Mouse (Mus musculus): ENCODE results near the gene Hal.
A peak's percentile ranks its signal among the peaks of the same experiment; 100 is the strongest.
"Not testable (repeated sequence)": the region's sequence is repeated elsewhere in the genome, so short reads cannot be mapped to it uniquely, and the experiment has no call there.

Hal gene

DNA sequence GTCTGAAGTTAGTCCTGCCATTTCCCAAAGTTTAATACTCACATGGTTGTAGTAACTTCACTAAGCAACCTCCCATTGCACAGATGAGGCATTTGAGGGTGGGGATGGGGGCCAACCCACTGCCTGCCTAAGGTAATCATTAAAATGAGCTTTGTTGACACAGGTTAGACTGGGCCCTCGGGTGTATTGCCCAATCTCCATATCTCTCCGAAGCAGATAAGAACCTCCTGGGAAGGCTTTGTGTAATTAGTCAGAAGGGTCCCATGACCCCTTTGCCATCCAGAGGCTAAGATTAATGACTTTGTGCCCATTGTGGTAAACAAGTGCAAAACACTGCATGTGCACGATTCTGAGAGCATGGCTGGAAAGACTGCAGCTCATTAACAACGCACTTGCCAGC is 29.2 kb downstream of the Hal start:
- no peak for DNase-seq

DNA sequence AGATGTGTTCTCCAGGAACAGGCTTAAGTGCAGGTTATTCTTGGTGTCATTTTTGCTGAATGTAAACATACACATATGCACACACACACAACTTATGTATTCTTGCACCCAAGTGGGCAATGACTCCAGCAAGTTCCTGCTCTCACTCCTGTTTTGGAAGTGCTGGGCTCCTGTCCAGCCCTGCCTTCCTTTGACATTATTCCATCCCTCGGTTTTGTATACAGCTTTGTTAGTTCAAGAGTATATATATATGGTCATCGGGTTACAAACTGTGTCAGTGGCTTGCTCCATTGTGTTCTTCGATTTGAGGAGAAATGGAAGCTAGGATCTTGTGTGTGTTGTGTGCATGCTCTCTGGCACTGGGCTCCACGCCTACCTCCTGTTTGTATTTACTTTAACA is 29.6 kb downstream of the Hal start:
- DNase-seq = no peak

DNA sequence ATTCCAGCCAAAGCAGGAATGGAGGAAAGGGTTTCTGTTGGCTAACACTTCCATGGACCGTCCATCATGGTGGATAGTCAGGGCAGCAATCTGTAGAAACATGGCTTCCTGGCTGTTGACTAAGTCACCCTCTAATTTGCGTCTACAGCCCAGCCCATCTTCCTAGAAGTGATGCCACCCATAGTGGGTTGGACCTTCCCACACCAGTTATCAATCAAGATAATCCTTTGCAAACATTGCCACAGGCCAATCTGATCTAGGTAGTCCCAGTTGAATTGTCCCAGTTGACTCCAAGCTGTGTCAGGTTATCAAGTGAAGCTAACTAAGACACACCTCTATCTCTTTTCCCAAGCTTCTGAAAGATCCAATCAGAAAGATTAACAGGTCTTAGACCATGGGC is 30.1 kb downstream of the Hal start:
- DNase-seq = no peak

DNA sequence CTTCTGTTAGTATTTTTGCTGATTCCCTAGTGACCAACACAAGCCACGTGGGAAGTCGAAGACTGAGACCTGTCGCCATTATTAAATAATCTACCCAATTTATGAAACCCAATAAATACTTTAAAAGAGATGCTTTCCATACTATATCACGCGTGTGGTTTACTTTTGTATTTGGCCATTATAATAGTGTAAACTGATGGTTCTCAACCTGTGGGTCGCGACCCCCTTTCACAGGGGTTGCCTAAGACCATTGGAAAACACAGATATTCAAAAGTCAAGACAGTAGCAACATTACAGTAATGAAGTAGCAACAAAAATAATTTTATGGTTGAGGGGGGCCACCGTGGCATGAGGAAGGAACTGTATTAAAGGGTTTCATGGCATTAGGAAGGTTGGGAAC is 30.6 kb downstream of the Hal start:
- no peak for DNase-seq

- no peak for DNase-seq
Measured at GRCm38 (mm10) chr10:93519756-93520155, 31.2 kb downstream of the Hal start.

GRCm38 (mm10) chr10:93520994-93521393 is 32.4 kb downstream of the Hal start:
- no peak for DNase-seq

- no peak for DNase-seq
Measured at GRCm38 (mm10) chr10:93525329-93525728, 36.8 kb downstream of the Hal start.

- no peak for DNase-seq
Measured at GRCm38 (mm10) chr10:93538287-93538686, 49.7 kb downstream of the Hal start.

- DNase-seq = peak; percentile 14
Measured at GRCm38 (mm10) chr10:93538818-93539217, 50.2 kb downstream of the Hal start.

DNA sequence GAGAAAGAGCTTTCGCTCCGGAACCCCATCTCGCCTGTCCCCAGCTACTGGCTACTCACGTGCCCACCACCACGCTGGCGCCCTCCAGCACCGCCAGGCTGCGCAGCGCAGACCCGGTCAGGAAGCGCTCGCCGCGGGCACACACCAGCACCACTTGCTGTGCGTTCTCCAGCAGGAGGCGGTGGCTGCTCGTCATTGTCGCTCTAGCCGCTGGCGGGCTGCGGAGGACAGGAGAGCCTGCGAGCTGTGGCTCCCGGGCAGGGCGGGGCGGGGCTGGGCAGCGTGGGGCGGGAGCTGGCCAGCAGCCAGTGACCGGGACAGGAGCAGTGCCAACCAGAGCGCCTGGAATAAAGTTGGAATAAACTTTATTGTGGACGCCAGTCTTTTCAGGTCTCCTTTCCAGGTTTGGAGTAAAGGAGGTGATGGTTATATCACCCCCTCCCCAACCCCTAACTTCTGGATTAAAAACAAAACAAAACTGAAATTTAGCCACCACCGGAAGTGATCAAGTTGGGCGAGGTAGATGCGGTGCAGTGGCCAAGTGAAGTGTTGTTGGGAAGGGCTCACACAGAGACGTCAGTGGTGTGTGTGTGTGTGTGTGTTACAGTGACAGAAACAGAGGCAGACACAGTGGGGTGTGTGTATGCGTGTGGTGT is 51.3 kb downstream of the Hal start, which contains the start of gene Amdhd1:
Amdhd1 (minus strand) TSS at position 259 of the 656 bp plus-strand sequence.
- DNase-seq = peak; percentile 88

GRCm38 (mm10) chr10:93540431-93541210 is 52.1 kb downstream of the Hal start, which contains the start of gene Ccdc38:
Gene Ccdc38, plus strand, starts transcription at chr10:93540632.
- no peak for DNase-seq

GRCm38 (mm10) chr10:93541585-93541984 is 53.0 kb downstream of the Hal start:
- no peak for DNase-seq

DNA sequence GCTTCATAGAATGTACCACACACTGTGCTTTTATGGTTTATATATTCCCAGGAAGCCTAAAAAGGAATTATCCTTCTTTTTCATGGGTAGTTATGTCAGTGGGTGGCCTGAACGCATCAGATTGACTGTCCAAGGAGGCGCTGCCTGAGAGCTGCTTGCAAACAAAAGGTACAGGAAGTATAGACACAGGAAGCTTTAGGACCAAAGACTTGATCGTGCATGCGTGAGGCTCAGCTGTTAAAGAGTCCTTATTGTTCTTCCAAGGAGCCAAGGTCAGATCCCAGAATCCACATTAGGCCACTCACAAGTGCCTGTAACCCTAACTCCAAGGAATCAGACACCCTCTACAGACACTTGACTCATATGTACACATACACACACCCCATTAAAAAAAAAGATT is 53.8 kb downstream of the Hal start:
- DNase-seq = no peak

DNA sequence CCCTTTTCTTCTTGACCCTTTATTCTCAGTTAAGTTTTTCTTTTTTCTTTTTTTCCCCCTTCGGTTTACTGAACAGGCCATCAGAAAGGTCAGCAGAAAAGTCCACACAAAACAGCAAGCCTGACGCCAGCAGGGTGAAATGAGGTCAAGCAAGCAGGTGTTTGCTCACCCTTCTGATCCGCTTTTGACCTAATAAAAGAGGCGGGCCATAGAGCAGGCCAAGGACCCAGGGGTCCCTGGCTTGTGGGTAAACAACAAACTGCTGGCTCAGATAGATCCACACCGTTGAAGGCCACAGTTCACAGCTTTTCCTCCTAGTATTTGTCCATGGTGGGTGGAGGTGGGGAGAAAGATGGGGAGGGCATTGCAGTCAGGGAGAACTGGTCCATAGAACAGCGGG is 54.6 kb downstream of the Hal start:
- peak; percentile 7 for DNase-seq

DNA sequence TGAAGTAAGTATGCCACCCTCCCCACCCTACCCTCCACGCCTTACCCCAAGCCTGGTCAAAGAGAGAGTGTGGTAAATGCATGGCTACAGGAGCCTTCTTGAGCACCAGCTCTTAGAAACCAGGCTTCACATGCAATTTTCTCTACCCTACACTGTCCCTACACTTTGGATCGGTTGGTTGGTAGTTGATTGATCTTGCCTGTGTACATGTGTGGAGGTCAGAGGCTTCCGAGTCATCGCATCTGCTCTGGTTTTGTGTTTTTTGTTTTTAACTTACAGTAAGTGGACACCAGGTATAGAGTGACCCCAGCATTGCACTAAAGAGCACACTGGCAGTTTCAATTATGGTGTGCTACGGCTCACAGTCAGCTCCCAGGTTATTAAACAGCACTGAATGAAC is 55.6 kb downstream of the Hal start:
- DNase-seq = no peak

DNA sequence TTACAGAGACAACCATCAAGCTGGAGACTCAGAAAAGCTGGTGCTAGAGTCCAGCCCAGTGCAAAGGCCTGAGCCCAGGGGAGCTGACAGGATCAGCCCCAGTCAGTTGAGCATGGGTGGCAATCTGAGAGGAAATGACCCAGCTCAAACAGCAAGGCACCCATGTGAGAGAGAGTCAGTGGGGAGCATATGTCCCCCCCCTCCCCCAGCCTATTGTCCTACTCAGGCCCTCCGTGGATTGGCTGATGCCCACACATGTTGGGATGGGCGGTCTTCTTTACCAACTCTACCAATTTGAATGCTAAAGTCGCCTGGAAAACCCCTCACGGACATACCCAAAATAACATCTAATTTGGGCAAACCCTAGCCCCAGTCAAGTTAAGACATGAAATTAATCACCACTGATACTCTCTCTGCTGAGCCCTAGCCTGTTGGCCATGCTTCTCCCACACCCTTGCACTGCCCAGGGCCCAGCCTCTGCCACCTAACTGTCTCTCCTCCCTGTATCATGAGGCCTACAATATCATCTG is 59.2 kb downstream of the Hal start:
- DNase-seq = no peak

DNA sequence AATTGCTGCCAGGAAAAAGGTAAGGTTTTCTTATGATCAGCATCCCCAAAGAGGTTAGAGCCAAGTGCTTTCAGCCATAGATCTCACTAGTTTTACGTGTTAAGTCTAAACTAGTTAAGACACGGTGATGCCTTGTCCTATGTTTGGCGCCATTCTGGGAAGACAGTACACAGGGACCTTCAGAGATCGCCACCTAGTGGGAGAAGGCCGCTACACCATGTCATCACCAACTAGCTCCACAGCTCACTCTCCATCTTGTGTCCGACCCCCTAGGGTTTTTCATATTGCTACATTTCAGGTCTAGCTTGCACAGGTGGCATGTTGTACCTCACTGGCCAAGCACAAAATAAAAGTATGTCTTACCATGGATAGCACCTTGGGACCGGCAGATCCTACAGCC is 60.4 kb downstream of the Hal start:
- DNase-seq = peak; percentile 78

GRCm38 (mm10) chr10:93549821-93550220 is 61.3 kb downstream of the Hal start:
- DNase-seq = no peak

DNA sequence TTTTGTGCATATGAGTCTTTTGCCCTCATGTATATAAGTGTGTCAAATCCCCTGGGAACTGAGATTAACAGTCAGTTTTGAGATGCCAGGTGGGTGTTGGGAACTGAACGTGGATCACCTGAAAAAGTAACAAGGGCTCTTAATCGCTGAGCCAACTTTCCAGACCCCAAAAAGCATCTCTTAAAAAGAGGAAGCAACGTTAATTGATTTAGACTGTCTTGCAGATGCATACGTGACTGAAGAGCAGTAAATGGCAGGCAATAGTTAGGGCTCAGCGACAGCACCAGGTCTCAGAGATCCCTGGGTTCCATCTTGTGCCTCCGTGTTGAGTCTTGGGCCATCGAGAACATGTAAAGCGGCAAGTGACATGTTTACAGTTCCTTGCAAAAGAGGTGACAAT is 64.0 kb downstream of the Hal start:
- no peak for DNase-seq

GRCm38 (mm10) chr10:93557971-93558370 is 69.4 kb downstream of the Hal start:
- DNase-seq = not testable (repeated sequence)

- DNase-seq = no peak
Measured at GRCm38 (mm10) chr10:93559786-93560185, 71.2 kb downstream of the Hal start.

- DNase-seq = no peak
Measured at GRCm38 (mm10) chr10:93564518-93565090, 76.0 kb downstream of the Hal start.

GRCm38 (mm10) chr10:93567066-93567465 is 78.5 kb downstream of the Hal start:
- DNase-seq = no peak

Measured in kidney, postnatal 14 days (tissue).